Mouse (Mus musculus): ENCODE data around the gene Asb10. TPM values are rescaled to one million over a fixed set of nuclear protein-coding genes. Genes with fewer than 3 reads are reported as not detected.

Gene Asb10
- polyA plus RNA-seq, 1 experiment from 2014 or later = 0.14 TPM

- Histone ChIP-seq H3K4me1 (replicated peaks) (peaks cover 42% of the 10 kb centered on the region), H3K4me2 (no peak overlapping the region), H3K27ac (replicated peaks) (no peak overlapping the region), H3K27me3 (peaks cover 20% of the 10 kb centered on the region; the same call in 1 of the 2 replicates), H3K4me3 (no peak overlapping the region), H3K9me3 (no peaks in the 10 kb centered on the region), H3K9ac (no peak overlapping the region), H3K36me3 (peaks cover 36% of the 10 kb centered on the region)
- ATAC-seq (ENCODE audit: low FRiP score, low read depth) = no peak
- WGBS = 72% methylated on average over 4 of the region's 4 CpGs
Observed at GRCm38 (mm10) chr5:24502786-24503185, 38.0 kb downstream of the Asb10 start.

DNA sequence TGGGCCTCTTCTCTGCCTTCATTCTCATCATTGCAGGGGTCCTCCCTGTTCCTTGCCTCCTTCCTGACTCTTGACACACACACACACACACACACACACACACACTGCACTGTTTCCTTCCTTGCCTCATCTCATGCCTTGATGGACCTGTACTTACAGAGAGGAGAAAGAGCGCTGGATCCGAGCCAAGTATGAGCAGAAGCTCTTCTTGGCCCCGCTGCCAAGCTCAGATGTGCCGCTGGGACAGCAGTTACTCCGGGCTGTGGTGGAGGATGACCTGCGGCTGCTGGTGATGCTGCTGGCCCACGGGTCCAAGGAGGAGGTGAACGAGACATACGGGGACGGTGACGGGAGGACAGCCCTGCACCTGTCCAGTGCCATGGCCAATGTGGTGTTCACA, 39.9 kb downstream of the Asb10 start:
- Histone ChIP-seq H3K4me2 (no peak overlapping the region), H3K9ac (no peak overlapping the region), H3K4me1 (replicated peaks) (peaks cover 59% of the 10 kb centered on the region), H3K27me3 (peaks cover 20% of the 10 kb centered on the region; the same call in 1 of the 2 replicates), H3K4me3 (no peak overlapping the region), H3K9me3 (no peaks in the 10 kb centered on the region), H3K27ac (replicated peaks) (no peak overlapping the region), H3K36me3 (peaks cover 36% of the 10 kb centered on the region)
- no peak for ATAC-seq (ENCODE audit: low FRiP score, low read depth)
- WGBS = 63% methylated on average over 11 of the region's 11 CpGs

GRCm38 (mm10) chr5:24499113-24499512, 41.7 kb downstream of the Asb10 start:
- WGBS = 39% methylated on average over 10 of the region's 10 CpGs
- peaks cover 67% of the 10 kb centered on the region for H3K4me1 ChIP-seq (replicated peaks)

DNA sequence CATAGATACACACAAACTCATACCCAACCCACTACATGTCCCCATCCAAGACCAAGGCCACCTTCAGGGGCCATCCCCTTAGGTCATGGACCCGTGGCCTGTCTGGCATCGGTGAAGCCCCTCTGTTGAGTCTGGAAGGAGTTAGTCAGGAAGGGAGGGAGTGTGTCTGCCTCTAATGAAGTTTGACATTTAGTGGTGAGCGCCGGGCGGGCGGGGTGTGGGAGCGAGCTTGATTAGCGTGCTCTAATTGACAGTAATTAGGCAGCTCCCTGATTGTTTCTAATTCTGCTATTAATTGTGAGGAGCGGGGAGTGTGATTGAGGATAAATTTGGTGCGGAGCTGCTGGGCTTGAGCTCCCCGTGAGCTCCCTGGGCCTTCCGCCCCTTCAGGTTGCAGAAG, 43.3 kb downstream of the Asb10 start:
- Histone ChIP-seq H3K27ac (replicated peaks) (peak overlapping the region; percentile 2; the same call in 1 of the 2 replicates), H3K9me3 (no peaks in the 10 kb centered on the region), H3K9ac (no peak overlapping the region), H3K4me2 (no peak overlapping the region), H3K36me3 (peaks cover 47% of the 10 kb centered on the region), H3K27me3 (no peaks in the 10 kb centered on the region), H3K4me1 (replicated peaks) (peaks cover 67% of the 10 kb centered on the region), H3K4me3 (no peak overlapping the region)
- WGBS = 50% methylated on average over 12 of the region's 12 CpGs
- ATAC-seq (ENCODE audit: low FRiP score, low read depth) = no peak

More at GRCm38 (mm10) chr5:24499113-24499512, 41.7 kb downstream of the Asb10 start:
- no peak for ATAC-seq (ENCODE audit: low FRiP score, low read depth)
- H3K4me2 ChIP-seq = no peak overlapping the region
- H3K36me3 ChIP-seq = peaks cover 40% of the 10 kb centered on the region
- H3K4me3 ChIP-seq = no peak overlapping the region
- no peak overlapping the region for H3K27ac ChIP-seq (replicated peaks)
- no peak overlapping the region for H3K9ac ChIP-seq
- no peaks in the 10 kb centered on the region for H3K9me3 ChIP-seq
- peaks cover 14% of the 10 kb centered on the region; the same call in 1 of the 2 replicates for H3K27me3 ChIP-seq

DNA sequence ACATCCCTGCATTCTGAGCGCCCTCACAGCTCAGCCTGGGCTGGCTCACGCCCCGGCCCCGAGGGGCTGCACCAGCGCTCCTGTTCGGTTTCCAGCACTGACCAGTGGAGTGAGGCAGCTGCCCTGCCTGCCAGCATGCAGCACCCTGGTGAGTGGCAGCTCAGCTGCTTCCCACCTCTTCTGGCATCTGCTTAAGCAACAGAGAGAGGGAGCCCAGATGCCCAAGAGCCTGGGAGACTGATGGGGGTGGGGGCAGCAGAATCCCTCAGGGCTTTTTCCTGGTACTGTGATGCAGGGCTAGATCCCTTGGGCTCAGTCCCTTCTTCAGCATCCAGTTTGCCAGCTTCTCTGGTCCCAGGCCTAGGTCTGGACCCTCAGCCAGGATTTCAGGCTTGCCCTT, 44.0 kb downstream of the Asb10 start:
- Histone ChIP-seq H3K9ac (no peak overlapping the region), H3K4me3 (no peak overlapping the region), H3K27me3 (no peaks in the 10 kb centered on the region), H3K4me1 (replicated peaks) (peaks cover 67% of the 10 kb centered on the region), H3K9me3 (no peaks in the 10 kb centered on the region), H3K4me2 (no peak overlapping the region), H3K27ac (replicated peaks) (0 out of 2 replicates have a peak overlapping the region, but pooled peaks have one; percentile 2), H3K36me3 (peaks cover 49% of the 10 kb centered on the region)
- WGBS = 50% methylated on average over 6 of the region's 6 CpGs
- no peak for ATAC-seq (ENCODE audit: low FRiP score, low read depth)

DNA sequence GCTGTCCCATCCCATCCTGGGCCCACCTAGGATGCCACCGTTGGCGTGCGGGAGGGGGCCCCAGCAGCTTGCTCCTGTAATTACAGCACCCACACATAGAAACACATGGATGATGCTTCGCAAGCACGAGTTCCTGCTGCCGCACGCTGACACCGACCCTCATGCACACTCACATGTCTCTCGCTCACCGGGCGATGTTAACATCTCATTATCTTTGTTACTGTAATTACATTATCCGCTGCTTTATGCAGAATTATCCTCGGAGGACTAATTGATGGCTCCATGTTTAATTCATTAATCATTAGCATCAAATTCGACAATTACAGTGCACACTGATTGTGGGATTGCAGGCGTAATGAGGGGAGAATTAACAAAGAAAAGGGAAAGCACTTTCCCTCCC, 45.8 kb downstream of the Asb10 start:
- peak overlapping the region; percentile 20; the same call in 1 of the 2 replicates for H3K27ac ChIP-seq (replicated peaks)
- no peak overlapping the region for H3K9ac ChIP-seq
- H3K4me1 ChIP-seq (replicated peaks) = peaks cover 60% of the 10 kb centered on the region

DNA sequence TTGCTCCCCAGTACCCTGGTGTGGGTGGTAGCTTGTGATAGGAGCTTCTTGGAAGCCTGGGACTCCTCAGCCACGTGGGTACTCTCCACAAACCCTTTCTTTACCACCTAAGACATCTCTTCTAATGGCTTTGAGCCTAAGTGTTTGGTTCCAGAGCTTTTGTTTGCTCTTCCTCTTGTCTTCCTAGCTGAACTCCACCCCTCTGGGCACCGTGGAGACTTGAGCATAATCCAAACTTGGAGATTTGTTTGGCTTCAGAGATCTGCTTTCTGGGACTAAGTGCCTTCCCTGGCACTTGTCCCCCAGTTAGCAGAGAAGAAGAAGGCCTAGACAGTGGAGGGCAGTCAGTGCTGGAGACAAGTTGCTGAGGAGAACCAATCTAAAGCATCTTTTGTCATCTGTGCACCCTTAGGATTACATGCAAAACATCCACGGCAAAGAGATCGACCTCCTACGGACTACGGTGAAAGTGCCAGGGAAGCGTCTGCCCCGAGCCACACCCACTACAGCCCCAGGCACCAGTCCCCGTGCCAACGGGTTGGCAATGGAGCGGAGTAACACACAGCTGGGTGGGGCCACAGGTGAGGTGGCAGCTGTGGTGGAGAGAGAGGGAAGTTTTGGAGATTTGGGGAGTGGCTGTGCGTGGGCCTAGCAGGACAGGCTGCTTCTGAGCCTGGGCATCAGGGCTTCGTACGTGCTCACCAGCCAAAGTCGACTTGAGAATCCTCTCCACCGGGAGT, 48.1 kb downstream of the Asb10 start:
- no peak overlapping the region for H3K9ac ChIP-seq
- H3K36me3 ChIP-seq = peaks cover 58% of the 10 kb centered on the region
- no peaks in the 10 kb centered on the region for H3K9me3 ChIP-seq
- no peak overlapping the region for H3K4me2 ChIP-seq
- H3K4me1 ChIP-seq (replicated peaks) = peaks cover 48% of the 10 kb centered on the region
- H3K27me3 ChIP-seq = no peaks in the 10 kb centered on the region
- 82% methylated on average over 16 of the region's 16 CpGs for WGBS
- H3K27ac ChIP-seq (replicated peaks) = no peak overlapping the region
- no peak for ATAC-seq (ENCODE audit: low FRiP score, low read depth)
- H3K4me3 ChIP-seq = no peak overlapping the region

More for the DNA sequence above, 45.8 kb downstream of the Asb10 start:
- WGBS = 44% methylated on average over 15 of the region's 15 CpGs
- Histone ChIP-seq H3K4me2 (no peak overlapping the region), H3K36me3 (peaks cover 48% of the 10 kb centered on the region), H3K27me3 (no peaks in the 10 kb centered on the region), H3K9me3 (no peaks in the 10 kb centered on the region), H3K4me3 (no peak overlapping the region)
- 0 out of 2 replicates have a peak, but pooled peaks have one; percentile 21 for ATAC-seq (ENCODE audit: low FRiP score, low read depth)

DNA sequence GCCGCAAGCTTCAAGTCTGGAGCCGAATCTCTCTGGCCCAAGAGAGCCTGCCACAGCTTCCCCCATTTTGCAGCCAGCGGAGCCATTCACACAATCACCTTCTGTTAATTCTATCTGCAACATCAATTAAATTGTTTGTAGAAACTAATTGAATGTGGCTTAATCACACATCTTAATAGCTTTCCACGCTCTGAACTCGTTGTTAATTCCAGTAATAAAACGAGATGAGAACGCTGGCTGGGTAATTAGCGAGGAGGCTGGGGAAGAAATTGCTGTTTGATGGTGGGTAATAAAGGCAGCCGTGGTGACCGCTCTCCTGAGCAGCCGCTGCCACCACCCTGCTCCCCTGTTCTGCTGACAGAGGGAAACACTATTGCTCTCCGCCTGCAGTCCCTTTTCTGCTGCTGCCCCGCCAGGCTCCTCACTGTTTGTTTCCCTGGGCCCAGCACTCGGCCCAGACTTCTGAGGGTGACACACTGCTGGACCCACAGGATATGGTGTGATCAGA, 50.3 kb downstream of the Asb10 start:
- Histone ChIP-seq H3K4me1 (replicated peaks) (peaks cover 42% of the 10 kb centered on the region), H3K9ac (no peak overlapping the region), H3K4me2 (no peak overlapping the region), H3K27ac (replicated peaks) (peak overlapping the region; percentile 64), H3K36me3 (peaks cover 62% of the 10 kb centered on the region), H3K4me3 (no peak overlapping the region), H3K9me3 (no peaks in the 10 kb centered on the region), H3K27me3 (no peaks in the 10 kb centered on the region)
- 54% methylated on average over 14 of the region's 14 CpGs for WGBS
- 0 out of 2 replicates have a peak, but pooled peaks have one; percentile 13 for ATAC-seq (ENCODE audit: low FRiP score, low read depth)

GRCm38 (mm10) chr5:24486738-24487137, 54.0 kb downstream of the Asb10 start:
- H3K27me3 ChIP-seq = no peaks in the 10 kb centered on the region
- WGBS = 83% methylated on average over 5 of the region's 5 CpGs
- 0 out of 2 replicates have a peak overlapping the region, but pooled peaks have one; percentile 9 for H3K27ac ChIP-seq (replicated peaks)
- H3K4me2 ChIP-seq = no peak overlapping the region
- no peak overlapping the region for H3K4me3 ChIP-seq
- no peak overlapping the region for H3K9ac ChIP-seq
- H3K4me1 ChIP-seq (replicated peaks) = peaks cover 50% of the 10 kb centered on the region
- no peak for ATAC-seq (ENCODE audit: low FRiP score, low read depth)
- H3K36me3 ChIP-seq = peaks cover 43% of the 10 kb centered on the region
- H3K9me3 ChIP-seq = no peaks in the 10 kb centered on the region

GRCm38 (mm10) chr5:24486097-24486496, 54.7 kb downstream of the Asb10 start:
- Histone ChIP-seq H3K27ac (replicated peaks) (peak overlapping the region; percentile 56; the same call in 1 of the 2 replicates), H3K9me3 (no peaks in the 10 kb centered on the region), H3K27me3 (no peaks in the 10 kb centered on the region), H3K36me3 (peaks cover 38% of the 10 kb centered on the region), H3K9ac (no peak overlapping the region), H3K4me3 (no peak overlapping the region), H3K4me1 (replicated peaks) (peaks cover 56% of the 10 kb centered on the region), H3K4me2 (no peak overlapping the region)
- 3% methylated on average over 8 of the region's 8 CpGs for WGBS
- no peak for ATAC-seq (ENCODE audit: low FRiP score, low read depth)

DNA sequence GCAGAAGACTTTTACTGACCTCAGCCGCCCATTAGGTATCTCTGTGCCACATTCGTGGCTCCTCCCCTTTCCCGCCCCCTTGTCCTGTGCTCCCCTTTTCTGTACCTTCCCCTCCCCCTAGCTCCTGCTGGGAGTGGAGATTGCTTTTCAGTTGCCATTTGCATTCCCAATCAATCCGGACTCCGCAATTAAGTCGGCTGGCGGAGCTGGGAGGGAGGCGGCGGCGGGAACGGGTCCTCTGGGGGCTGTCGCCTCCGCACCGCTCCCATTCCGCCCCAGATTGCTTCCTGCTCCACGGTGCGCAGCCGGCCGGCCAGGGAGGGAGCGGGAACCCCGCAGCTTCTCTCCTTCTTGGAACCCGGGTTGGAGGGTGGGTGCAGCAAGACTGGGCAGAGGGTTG, 55.8 kb downstream of the Asb10 start:
- H3K9me3 ChIP-seq = no peaks in the 10 kb centered on the region
- H3K36me3 ChIP-seq = peaks cover 34% of the 10 kb centered on the region
- peaks cover 48% of the 10 kb centered on the region for H3K4me1 ChIP-seq (replicated peaks)
- H3K27me3 ChIP-seq = no peaks in the 10 kb centered on the region
- no peak overlapping the region for H3K4me3 ChIP-seq
- peak overlapping the region; percentile 40 for H3K4me2 ChIP-seq
- 16% methylated on average over 22 of the region's 22 CpGs for WGBS
- H3K9ac ChIP-seq = 0 out of 2 replicates have a peak overlapping the region, but pooled peaks have one; percentile 11
- ATAC-seq (ENCODE audit: low FRiP score, low read depth) = 0 out of 2 replicates have a peak, but pooled peaks have one; percentile 7
- H3K27ac ChIP-seq (replicated peaks) = peak overlapping the region; percentile 56

DNA sequence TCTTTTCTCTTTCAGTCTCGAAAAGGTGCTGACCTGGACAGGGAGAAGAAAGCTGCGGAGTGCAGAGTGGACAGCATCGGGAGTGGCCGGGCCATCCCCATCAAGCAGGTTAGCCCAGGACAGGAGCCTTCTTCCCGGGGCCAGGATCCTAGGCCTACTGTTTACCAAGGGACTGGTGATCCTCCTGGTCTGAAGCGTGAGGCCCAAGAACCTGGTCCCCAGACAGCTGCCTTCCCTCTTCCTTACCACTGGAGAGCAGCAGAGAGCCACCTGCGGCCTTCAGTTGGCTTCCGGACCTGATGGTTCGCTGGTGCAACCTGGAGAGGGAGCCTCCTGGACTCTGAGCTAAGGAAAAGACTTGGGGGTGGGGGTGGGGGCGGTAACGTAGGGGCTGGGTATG, 57.5 kb downstream of the Asb10 start:
- Histone ChIP-seq H3K9ac (no peak overlapping the region), H3K4me3 (no peak overlapping the region), H3K4me1 (replicated peaks) (peaks cover 43% of the 10 kb centered on the region), H3K27me3 (no peaks in the 10 kb centered on the region), H3K36me3 (peaks cover 33% of the 10 kb centered on the region), H3K4me2 (no peak overlapping the region), H3K27ac (replicated peaks) (no peak overlapping the region; the same call in 1 of the 2 replicates), H3K9me3 (no peaks in the 10 kb centered on the region)
- WGBS = 19% methylated on average over 11 of the region's 11 CpGs
- ATAC-seq (ENCODE audit: low FRiP score, low read depth) = peak; percentile 17; the same call in 1 of the 2 replicates
